Mouse (Mus musculus): ENCODE results near the gene Epb41l2. TPM values are rescaled to one million over a fixed set of nuclear protein-coding genes. Genes with fewer than 3 reads are reported as not detected.

Gene Epb41l2
- polyA plus RNA-seq, 3 experiments from 2014 or later = 14.8 to 20.7 (median 18.3) TPM

DNA sequence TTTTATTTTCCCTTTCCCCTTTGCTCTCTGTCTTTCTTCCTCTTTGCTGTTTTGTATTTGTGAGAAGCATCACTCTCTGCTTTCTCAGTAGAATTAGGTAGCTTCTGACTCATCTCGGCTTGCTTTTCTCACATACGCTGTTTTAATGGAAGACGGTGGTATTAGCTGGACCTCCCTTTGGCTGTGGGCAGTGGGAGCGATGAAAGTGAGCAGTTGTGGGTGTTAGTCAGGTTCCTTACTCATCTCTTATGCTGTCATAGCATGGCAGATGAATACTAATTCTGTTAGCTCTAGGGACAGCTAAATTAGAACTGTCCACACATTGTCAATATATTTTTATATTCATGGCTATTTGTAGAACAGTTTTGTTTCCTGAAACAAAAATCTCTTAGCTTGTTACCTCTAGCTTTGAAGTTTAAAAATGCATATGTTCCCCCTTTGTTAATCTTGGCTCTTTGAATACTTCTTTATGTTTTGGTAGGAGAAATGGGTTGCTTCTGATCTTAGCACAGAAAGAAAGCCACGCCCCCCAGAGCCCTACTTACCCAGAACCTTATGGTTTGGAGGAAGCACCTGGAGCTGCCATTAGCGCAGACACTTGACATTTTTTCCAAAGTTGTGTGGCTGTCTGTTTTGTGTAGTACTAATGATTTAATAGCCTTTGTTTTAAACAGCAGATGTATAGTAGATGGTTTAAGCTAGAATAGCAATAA is 78.1 kb downstream of the Epb41l2 start:
- ATAC-seq = no peak

DNA sequence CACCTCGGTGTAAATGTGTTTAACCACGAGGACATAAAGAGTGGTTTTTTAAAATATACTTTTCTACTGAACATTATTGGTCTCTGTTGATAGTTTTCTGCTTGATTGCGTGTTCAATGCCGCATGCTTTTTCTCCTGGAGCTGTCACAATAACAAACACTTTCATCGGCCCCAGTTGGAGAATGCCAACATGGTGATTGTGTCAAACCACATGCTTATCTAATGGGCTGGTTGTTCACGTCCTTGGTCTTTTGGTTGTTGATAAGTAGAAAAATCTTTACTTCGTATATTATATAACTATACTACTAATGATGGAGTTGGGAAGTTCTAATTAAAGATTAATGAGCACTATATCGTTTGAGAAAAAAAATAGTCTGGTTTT is 78.7 kb downstream of the Epb41l2 start:
- ATAC-seq = no peak

DNA sequence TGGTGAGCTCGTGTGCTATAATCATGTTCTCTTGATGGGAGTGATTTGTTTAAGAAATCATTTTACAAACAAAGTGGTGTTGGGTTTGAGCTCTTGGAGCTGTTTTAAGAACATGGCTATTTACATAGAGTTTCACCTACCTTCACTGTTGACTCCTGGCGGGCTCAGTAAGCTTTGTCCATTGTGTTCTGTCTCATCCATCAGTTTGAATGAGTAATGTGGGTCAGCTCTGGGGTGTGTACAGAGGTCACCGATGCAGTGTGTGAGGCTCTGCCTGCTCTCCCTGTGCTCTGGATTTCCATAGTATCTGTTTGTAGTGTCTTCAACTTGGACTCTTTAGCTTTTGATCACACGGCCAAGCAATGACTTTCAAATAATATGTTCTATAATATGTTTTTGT is 79.6 kb downstream of the Epb41l2 start:
- ATAC-seq = no peak

DNA sequence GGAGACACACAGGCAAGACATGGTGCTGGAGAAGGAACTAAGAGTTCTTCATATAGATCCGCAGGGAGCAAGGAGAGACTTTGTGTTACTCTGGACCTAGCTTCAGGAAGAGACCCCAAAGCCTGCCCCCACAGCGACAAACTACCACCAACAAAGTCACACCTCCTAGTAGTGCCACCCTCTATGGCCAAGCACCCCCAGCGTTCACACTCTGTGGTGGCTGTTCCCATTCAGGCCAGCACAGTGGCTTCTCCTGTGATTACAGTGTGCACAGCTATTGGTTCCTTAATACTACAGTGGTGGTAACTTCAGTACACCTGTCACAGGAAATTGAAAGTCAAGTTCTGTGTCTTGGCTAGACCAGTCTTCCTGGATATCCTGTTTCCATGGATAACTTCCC is 80.3 kb downstream of the Epb41l2 start:
- no peak for ATAC-seq

DNA sequence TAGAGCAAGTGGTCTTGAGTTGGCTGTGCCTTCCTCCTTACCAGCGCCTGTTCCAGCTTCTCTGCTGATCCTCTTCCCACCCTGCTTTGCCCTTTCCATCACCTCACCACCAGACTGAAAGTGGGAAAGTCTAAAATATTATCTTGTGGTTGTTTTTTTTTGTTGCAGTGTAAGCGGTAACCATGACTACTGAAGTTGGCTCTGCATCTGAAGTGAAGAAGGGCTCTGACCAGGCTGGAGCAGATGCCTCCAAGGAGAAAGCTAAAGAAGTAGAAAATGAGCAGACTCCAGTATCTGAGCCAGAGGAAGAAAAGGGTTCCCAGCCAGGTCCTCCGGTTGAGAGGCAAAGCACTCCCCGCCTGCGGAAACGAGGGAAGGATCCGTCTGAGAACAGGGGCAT is 81.8 kb downstream of the Epb41l2 start:
- ATAC-seq = no peak

DNA sequence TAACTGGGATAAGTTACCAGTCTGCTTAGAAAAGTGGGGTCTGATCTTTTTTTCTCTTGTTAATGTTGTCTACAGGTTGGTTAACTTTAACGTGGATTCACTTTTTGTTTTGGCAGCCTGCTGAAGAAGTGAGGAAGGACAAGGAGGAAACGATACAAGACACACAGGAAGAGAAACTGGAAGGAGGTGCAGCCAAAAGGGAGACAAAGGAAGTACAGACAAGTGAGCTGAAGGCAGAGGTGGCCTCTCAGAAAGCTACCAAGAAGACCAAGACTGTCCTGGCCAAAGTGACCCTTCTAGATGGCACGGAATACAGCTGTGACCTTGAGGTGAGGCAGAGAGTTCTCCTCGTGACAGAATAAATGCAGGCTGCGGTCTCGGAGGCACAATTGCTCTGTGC is 84.0 kb downstream of the Epb41l2 start:
- ATAC-seq = no peak

DNA sequence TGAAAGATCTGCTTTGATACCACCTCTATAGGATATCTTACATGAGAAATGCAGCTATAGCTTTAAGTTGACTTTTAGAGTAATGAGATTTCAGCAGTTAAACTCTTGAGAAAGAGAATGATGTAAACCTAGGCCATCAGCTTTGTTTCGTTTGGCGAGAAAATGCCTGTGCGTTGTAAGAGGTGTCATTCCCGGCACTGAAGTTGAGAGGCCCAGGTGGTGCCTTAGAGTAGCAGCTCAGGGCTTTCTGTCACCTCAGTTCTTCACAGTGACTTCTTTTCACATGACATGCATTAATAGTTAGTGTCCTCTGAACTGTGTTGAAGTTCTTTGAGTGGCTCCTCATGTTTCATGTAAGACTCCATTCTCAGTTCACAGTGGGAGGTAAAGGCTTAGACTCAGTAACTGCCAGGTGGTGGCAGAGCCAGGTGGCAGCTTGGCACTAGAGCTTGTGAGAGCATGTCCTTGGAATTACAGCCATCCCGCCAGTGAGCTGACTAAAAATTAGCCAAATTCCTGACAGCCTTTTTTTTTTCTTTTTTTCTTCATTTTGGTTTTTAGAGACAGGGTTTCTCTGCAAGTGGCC is 84.7 kb downstream of the Epb41l2 start:
- no peak for ATAC-seq

DNA sequence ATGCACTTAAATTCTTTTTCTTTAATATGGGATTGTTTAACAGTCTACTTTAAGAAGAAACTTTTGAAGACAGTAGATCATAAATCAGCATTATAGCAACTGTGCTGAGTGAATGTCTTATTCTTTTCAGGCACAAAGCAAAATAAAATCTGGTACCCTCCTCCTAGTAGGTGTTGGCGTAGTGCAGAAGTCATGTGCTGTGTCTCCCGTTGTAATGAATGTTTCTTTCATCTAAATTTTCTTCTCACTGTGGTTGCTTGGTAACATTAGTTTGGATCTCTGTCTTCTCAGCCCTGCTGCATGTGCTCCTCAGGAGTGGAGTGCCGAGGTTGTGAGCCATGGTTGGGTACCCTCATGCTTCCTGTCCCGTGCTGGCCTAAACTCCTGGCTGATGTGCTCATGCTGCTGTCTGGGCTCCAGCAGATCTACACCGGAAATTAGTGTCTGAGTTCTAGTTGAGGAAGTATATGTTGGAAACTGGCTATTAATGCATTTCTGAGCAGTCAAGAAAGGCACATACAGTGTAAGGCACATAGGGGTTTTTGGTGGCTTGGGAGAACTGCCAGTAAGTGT is 87.4 kb downstream of the Epb41l2 start:
- no peak for ATAC-seq

DNA sequence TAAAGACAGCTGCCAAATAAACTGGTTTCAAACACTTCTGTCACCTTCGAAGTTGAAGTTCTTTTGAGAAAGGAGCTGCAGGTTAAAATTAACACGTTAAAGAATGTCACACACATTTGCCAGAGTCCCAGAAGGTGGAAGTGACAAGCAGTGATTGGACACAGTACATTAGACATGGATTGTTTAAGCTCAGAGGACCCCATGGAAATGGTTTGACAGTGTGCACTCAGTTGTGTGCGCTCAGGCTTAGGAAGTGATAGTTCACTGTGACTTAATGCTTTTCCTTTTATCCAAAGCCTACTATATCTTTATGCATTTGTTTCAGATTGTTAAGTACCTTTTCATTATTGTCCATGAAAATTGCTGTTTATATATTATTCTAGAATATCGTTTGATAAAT is 89.1 kb downstream of the Epb41l2 start:
- ATAC-seq = no peak

DNA sequence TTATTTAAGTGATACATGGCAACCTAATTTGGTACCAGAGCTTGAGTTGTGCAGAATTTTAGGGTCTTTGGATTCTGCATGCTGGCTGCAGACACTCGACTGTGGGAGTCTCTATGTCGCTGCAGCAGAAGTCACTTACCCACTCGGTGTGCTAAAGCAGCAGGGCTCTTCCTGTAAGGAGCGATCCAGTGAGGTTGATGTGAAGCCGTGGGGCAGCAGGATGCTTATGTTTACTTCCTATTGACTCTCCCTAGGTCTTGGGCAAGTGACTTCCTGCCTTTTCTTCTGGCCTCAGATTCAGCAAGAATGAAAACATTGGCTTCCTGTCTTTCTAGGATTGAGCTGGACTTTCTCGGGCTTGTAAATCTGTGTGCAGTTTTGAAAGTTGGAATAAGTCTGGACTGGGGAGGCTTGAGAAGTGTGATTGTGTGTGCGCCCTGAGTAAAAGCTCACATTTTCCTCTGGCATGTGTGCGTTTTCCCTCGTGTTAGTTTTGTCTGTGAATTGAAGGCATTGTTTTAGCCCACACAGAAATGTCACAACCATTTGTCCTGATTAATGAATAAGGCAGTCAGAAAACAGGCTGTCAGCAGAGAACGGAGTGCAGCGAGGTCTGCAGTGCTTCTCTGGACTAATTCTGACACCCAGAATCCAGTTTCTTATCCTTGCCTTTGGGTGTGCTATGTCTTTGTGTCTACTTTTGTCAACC is 89.9 kb downstream of the Epb41l2 start:
- no peak for ATAC-seq

DNA sequence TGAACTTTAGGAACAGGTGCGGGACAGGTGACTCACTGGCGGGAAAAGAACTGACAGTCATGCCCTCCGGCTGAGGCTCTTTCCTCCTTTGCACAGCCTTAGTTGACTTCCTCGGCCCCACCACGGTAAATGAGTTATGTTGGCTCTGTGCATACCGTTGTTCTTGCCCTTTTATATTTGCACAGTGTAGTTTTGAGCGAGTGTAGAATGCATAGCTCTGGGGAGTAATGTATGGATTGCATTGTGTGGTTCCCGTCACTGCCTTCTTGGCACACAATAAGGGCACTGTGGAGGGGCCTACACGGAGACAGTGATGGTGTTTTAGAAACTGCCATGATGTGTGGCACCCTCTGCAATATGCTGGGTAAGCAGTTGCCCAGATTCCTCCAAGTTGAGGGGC is 93.6 kb downstream of the Epb41l2 start:
- no peak for ATAC-seq

DNA sequence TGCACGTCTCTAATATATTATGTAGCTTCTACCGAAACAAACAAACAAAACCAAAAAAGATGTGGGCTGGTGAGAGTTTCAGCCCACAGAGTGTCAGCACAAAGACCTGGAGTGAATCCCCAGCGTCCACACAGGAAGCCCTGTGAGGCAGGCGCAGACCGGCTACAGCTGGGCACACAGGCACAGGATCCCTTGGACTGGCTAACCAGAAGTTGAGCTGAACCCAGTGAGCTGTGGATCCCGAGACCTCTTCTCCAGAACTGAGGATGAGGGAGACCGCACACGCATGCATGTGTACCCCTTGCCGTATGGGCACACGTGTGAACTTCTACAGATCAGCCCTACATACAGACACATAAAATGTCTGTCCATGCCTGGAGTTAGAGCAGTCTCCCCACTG is 94.2 kb downstream of the Epb41l2 start:
- ATAC-seq = no peak

DNA sequence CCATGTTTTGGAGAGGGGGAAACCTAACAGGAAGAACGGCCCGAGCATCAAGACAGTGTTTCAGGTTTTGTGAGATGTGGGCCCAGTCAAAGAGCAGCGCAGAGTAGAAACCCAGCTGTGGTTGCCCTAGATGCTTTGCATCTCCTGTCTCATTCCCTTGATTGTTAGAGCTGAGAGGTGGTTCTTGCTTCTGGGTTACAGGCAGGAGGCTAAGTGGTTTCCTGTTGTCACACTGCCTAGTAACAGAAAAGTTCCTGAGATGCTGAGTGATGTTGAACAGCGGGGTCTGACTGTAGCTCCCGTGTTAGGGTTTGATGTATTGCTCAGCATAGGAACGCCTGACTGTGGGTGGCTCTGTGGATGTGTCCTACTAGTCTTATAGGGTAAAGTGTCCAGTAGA is 97.5 kb downstream of the Epb41l2 start:
- ATAC-seq = peak; percentile 78

DNA sequence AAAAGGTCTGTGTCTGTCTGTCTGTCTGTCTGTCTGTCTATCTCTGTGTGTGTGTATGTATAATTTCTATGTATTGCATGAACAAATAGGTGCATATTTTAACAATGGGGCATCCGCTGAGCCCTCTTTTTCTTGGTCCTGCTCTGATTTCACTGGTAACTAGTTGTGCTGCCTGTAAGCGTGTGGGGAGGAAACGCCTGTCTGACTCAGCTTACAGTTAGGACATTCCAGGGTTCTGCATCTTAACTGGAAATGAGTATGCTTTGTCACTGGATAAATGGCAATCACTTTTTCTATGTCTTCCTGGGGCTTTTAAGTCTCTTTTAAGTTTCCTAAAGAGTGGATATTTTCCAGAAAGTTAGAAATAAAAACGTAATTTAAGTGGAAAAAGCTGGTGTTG is 98.4 kb downstream of the Epb41l2 start:
- no peak for ATAC-seq

DNA sequence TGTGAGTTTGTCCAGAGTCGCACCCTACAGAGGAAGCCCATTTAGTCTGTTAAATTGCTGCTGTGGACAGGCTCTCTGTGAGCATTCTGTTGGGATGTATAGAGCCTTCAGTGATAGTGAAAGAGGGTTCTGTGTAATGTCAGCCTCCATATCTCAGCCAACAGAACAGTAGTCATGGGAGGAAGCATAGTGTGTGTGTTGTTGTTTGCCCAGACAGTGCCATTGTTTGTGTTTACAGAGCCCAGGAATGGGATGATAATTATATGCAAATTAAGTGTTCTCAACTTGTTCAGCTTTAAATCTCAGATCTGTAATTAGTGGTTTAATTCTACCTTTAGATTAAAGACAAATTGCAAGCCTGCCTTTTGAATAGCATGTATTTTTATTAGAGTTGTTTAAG is 102.2 kb downstream of the Epb41l2 start:
- no peak for ATAC-seq

DNA sequence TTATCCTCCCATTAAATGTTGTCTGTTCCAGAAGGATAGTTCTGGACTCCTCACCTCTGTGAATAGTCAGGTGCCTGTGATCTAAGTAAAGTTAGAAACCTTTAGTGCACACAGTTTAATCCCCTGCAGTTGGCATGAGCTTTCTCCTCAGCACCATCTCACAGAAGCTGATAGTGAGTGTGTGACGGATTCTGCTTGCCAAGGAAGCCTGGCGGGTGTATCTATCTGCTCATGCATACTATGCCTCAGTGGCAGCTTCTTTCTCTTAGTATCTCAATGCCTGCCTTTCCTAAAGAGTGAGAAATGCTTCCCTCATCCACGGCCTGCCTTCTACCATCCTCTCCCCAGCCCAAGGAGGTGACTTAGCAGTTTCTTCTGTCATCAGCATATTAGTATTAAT is 103.1 kb downstream of the Epb41l2 start:
- no peak for ATAC-seq

DNA sequence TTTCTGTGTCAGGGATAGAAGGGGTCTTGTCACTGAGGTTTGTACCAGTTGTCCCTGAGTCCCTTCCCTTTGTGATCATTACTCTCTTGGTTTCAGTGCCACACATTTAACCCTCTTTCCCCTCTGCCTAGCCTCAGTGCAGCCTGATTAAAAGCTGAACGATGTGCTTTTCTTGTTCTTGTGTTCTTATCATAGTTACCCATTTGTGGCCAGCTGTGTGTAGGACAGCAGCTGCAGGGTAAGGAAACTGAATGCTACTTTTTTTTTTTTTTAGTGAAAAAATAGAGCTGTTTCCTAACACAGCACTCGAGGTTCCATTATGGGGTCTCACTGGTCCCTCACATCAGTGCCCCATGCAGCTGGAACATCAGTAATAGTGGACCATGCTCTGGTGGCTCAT is 106.9 kb downstream of the Epb41l2 start:
- no peak for ATAC-seq

DNA sequence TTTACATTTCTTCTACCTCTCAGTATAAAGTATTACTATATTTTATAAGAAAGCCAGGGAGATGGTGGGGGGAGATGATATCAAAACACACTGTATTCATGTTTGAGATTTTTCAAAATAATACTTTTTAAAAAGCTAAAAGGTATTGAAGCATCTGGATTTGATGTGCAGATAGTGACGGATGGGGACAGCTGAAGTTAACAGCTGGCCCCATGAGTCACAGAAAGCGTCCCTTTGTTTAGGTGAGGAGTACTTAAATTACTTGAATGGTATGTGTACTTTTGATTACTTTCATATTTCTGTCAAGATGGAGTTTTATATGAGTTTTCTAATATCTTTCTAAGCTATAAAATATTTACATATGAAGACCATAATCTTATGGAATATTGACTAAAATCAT is 112.3 kb downstream of the Epb41l2 start:
- no peak for ATAC-seq

DNA sequence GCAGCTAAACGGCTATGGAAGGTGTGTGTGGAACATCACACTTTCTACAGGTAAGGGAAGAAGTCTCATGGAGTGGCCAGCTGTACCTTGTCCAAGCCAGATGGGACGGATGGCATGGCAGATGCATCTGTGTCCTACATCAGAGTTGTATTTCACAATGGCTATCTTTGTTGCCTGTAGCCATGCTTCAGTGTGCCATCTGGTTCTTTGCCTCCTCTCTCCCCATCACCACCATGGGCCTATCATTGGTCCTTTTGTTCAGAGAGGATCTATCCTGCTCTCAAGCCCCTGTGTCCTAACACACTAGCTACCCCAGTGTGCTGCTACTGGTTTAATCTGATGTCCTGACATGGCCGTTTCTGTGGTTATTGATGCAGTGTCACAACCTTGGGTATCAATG is 120.1 kb downstream of the Epb41l2 start:
- no peak for ATAC-seq

DNA sequence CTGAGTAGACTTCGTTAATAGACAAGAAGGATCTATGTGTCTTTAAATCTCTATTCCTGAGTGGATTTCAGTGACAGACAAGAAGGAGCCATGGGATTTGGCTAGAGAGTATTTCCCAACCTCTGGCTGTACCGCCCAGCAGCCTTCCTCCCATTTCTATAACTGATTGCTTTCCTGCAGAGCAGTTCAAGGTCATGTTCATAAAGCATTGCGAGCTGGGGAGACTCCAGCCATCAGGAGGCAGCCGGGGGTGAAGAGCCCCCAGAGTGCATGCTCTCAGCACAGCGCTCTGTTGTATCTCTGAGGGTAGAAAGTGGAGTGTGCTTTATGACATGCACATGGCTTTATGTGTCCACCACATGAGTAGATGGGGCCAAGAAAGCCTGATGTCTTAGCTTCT is 123.2 kb downstream of the Epb41l2 start:
- ATAC-seq = no peak

DNA sequence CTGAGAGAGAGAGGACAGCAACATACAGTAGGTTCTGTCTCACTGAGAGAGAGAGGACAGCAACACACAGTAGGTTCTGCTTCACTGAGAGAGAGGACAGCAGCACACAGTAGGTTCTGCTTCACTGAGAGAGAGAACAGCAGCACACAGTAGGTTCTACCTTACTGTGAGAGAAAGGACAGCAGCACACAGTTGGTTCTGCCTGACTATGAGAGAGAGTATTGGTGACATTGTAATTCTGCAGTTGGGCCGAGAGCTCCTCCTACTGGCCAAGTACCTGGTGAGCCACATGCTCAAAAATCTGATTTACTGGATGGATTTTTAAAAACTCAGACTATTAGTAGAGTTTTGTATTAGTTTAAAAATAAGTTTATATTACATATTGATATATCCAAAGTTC is 128.9 kb downstream of the Epb41l2 start:
- ATAC-seq = peak; percentile 63

DNA sequence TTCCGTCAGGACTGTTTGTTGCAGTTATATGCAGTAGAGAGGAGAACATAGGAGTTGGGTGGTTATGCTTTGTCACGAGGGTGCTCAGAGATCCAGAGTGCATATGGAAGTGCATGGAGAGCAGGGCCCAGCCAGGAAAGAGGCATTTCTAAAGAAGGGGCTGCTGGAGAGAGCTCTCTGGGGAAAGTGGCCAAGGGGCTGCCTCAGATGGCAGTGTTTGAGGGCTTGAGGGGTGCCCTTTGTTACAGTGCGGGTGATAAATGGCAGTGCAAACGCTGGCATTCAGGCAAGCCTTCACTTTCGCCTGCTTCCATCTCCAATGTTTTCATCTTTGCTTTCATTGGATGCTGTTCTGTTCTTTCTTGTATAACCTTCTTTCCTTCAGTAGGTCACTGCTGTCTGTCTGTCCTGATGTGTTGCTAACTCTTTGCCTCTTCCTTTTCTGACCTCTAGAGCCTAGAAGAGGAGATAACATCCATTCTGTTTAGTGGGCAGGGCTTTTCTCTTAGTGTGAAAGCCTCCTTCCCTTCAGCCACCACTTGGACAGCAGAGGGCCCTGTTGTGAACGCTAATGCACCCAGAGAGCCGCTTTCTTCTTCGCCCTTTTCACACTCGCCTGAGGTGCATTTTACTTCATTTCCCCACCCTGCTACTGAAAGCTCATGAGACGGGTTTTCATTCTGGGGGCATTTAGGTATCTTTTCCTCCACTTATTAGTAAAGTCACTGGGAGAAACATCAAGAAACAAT is 139.9 kb downstream of the Epb41l2 start:
- no peak for ATAC-seq

DNA sequence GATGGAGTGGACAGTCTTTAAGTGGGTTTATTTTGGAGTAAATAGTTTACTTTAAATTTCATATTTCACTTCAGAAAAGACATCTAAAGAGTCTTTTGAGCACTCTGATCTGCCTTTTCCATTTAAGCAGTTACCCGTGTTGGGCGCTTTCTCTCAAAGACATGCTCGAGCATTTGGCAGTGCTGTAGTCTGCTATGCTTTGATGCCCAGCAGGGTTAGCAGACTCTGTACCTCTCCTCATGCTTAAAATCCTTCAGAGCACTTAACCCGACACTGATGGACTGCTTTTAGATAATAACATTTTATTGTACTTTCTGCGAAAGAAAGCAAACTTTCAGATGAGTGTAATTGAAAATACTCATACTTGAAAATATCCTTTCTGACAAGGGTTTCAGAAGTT is 143.7 kb downstream of the Epb41l2 start:
- no peak for ATAC-seq

Data from inflammation-experienced regulatory T-cells, adult 6 months (primary cell).